Mouse (Mus musculus): ENCODE results near the gene Foxg1. TPM values are rescaled to one million over a fixed set of nuclear protein-coding genes. Genes with fewer than 3 reads are reported as not detected.

The Foxg1 gene
- polyA plus RNA-seq, 1 experiment from 2014 or later, result not detected

DNA sequence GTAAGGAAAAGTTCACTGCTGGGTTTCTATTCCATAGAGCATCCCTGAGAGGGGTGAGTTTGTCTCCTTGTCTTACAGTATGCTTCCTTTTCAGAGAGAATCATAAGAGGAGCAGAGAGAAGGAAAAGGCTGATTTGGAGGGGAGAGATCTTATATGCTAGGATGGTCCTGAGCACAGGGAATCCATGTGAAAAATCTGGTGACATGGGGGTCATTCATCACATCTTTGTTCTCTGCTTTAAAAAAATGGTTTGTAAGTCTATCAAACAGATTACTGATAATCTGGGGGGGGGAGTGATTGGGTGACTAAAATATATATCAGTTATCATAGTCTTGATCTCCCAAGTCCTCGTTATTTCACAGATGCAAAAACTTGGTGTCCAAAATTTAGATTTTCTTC lies 14.3 kb downstream of the Foxg1 start:
- ATAC-seq (ENCODE audit: insufficient number of reproducible peaks, insufficient read depth, low FRiP score, low TSS enrichment, low read depth), result no peak
- no peak overlapping the region for H3K9ac ChIP-seq (replicated peaks)
- H3K4me3 ChIP-seq (replicated peaks), result no peak overlapping the region
- peaks cover 6% of the 10 kb centered on the region for H3K4me1 ChIP-seq (replicated peaks)
- H3K9me3 ChIP-seq, result no peaks in the 10 kb centered on the region
- H3K36me3 ChIP-seq, result no peaks in the 10 kb centered on the region
- 46% methylated on average over 1 of the region's 1 CpGs for WGBS
- no peak overlapping the region for H3K4me2 ChIP-seq
- no peak overlapping the region for H3K27ac ChIP-seq
- peaks cover 68% of the 10 kb centered on the region for H3K27me3 ChIP-seq

- ATAC-seq (ENCODE audit: insufficient number of reproducible peaks, insufficient read depth, low FRiP score, low TSS enrichment, low read depth), result no peak
- Histone ChIP-seq H3K27ac (no peak overlapping the region), H3K36me3 (no peaks in the 10 kb centered on the region), H3K4me3 (replicated peaks) (no peak overlapping the region), H3K4me1 (replicated peaks) (peaks cover 6% of the 10 kb centered on the region), H3K27me3 (peaks cover 62% of the 10 kb centered on the region), H3K9me3 (no peaks in the 10 kb centered on the region), H3K4me2 (no peak overlapping the region), H3K9ac (replicated peaks) (no peak overlapping the region)
- 26% methylated on average over 4 of the region's 4 CpGs for WGBS
These were observed 15.1 kb downstream of the Foxg1 start for GRCm38 (mm10) chr12:49397443-49398162.

DNA sequence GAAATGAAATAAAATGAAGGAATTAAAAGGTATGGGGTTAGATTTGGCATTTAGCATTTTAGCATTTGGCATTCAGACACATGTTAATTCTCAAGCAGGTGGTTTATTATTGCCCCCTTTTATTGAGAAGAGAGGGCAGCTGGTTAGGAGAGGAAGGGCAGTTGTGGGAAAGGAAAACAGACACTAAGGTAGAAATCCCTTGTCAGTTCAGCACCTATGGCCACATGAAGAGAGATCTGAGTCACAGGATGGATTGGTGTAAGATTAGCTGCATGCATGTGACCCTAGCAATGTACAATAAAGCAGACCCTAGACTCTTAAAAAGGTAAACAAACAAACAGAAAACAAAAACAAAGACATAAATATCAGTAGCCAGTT lies 15.7 kb downstream of the Foxg1 start:
- H3K4me2 ChIP-seq, result no peak overlapping the region
- H3K4me3 ChIP-seq (replicated peaks), result no peak overlapping the region
- H3K9ac ChIP-seq (replicated peaks), result no peak overlapping the region
- no peaks in the 10 kb centered on the region for H3K9me3 ChIP-seq
- no peak for ATAC-seq (ENCODE audit: insufficient number of reproducible peaks, insufficient read depth, low FRiP score, low TSS enrichment, low read depth)
- no peaks in the 10 kb centered on the region for H3K36me3 ChIP-seq
- peaks cover 63% of the 10 kb centered on the region for H3K27me3 ChIP-seq
- H3K4me1 ChIP-seq (replicated peaks), result peaks cover 6% of the 10 kb centered on the region
- no peak overlapping the region for H3K27ac ChIP-seq

GRCm38 (mm10) chr12:49398636-49399035 lies 16.2 kb downstream of the Foxg1 start:
- no peaks in the 10 kb centered on the region for H3K36me3 ChIP-seq
- no peaks in the 10 kb centered on the region for H3K9me3 ChIP-seq
- ATAC-seq (ENCODE audit: insufficient number of reproducible peaks, insufficient read depth, low FRiP score, low TSS enrichment, low read depth), result no peak
- H3K4me3 ChIP-seq (replicated peaks), result no peak overlapping the region
- peaks cover 65% of the 10 kb centered on the region for H3K27me3 ChIP-seq
- H3K9ac ChIP-seq (replicated peaks), result no peak overlapping the region
- 17% methylated on average over 3 of the region's 3 CpGs for WGBS
- no peak overlapping the region for H3K27ac ChIP-seq
- H3K4me2 ChIP-seq, result no peak overlapping the region
- peaks cover 6% of the 10 kb centered on the region for H3K4me1 ChIP-seq (replicated peaks)

DNA sequence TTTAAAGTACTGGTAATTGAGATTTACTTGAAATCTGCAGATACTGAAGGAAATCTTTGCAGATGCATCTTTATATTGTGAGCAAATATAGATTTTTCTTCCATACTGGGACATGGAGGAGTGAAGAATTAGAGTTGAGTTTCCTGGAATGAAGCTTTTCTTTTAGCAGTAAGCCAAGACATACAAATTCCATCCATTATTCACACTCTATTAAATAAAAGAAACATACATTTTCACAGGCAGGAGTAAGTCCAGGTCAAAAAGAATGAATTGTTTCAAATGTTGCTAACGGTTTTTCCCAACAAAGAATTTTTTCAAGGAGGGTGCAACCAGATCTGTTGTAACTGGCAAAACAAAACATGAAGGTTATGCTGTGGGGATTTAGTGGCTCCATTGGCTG lies 17.2 kb downstream of the Foxg1 start:
- H3K4me2 ChIP-seq, result no peak overlapping the region
- no peak overlapping the region for H3K27ac ChIP-seq
- peaks cover 6% of the 10 kb centered on the region for H3K4me1 ChIP-seq (replicated peaks)
- no peaks in the 10 kb centered on the region for H3K36me3 ChIP-seq
- 2% methylated on average over 1 of the region's 1 CpGs for WGBS
- H3K9ac ChIP-seq (replicated peaks), result no peak overlapping the region
- H3K4me3 ChIP-seq (replicated peaks), result no peak overlapping the region
- ATAC-seq (ENCODE audit: insufficient number of reproducible peaks, insufficient read depth, low FRiP score, low TSS enrichment, low read depth), result no peak
- no peaks in the 10 kb centered on the region for H3K9me3 ChIP-seq
- H3K27me3 ChIP-seq, result peaks cover 60% of the 10 kb centered on the region

DNA sequence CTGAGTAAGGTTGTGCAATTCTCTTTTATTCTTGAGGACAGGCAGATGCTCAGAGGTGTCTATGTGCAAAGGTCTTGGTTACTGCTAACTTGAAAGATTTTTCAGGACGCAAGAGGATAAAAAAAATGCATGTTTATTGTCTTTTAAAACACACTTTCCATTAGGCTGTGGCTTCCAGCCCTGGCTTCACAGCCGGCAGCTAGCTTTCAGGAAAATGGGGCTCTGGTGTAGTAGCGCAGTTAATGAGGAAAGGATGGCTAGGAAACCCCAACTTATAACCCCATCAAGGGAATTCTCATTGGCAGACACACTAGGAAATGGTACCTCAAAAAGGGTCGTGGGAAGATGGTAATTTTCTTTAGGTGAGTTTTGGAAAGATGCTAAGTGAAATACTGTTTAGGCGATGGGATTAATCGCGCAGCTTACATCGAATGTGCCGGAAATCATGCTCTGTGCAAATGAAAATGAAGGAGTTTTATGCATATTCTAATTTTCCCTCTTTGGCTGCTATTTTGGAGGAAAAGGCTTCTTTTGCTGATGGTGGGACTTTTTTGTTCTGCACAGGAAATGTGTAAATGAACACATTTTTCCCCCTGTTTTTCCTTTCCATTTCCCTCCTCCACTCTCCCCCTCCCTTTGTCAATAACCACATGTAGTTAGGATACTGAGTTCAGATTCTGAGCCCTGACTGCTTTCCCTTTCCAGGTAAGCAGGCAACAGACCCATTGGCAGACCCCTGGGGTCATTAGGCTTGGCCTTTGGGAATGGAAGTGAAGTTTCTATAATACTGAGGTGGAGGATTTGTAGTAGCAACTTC lies 17.8 kb downstream of the Foxg1 start:
- H3K36me3 ChIP-seq, result no peaks in the 10 kb centered on the region
- no peaks in the 10 kb centered on the region for H3K9me3 ChIP-seq
- no peak for ATAC-seq (ENCODE audit: insufficient number of reproducible peaks, insufficient read depth, low FRiP score, low TSS enrichment, low read depth)
- H3K4me1 ChIP-seq (replicated peaks), result peaks cover 6% of the 10 kb centered on the region
- H3K9ac ChIP-seq (replicated peaks), result no peak overlapping the region
- no peak overlapping the region for H3K4me3 ChIP-seq (replicated peaks)
- no peak overlapping the region for H3K4me2 ChIP-seq
- no peak overlapping the region for H3K27ac ChIP-seq
- WGBS, result 4% methylated on average over 9 of the region's 9 CpGs
- H3K27me3 ChIP-seq, result peaks cover 57% of the 10 kb centered on the region

DNA sequence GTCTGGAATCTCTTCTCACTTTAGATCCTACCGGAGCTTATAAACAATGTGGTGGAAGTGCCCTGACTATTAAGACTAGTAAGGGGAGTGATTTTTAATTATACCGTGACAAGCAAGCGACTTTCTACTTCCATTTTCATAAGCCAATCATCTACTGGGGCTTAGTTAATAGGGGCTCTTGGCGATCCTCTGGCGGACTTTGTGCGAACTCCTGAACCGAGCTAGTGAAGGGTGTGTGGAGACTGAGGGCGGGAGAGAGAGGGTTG lies 18.3 kb downstream of the Foxg1 start:
- no peak overlapping the region for H3K9ac ChIP-seq (replicated peaks)
- peak overlapping the region; percentile 45 for H3K4me3 ChIP-seq (replicated peaks)
- H3K27ac ChIP-seq, result no peak overlapping the region
- under 1% methylated on average over 8 of the region's 8 CpGs for WGBS
- no peaks in the 10 kb centered on the region for H3K9me3 ChIP-seq
- peak; percentile 52; the same call in 1 of the 2 replicates for ATAC-seq (ENCODE audit: insufficient number of reproducible peaks, insufficient read depth, low FRiP score, low TSS enrichment, low read depth)
- peaks cover 55% of the 10 kb centered on the region for H3K27me3 ChIP-seq
- peak overlapping the region; percentile 82 for H3K4me2 ChIP-seq
- H3K36me3 ChIP-seq, result no peaks in the 10 kb centered on the region
- peaks cover 6% of the 10 kb centered on the region for H3K4me1 ChIP-seq (replicated peaks)

- H3K4me2 ChIP-seq, result peak overlapping the region; percentile 82
- no peak overlapping the region; the same call in 1 of the 2 replicates for H3K9ac ChIP-seq (replicated peaks)
- peaks cover 6% of the 10 kb centered on the region for H3K4me1 ChIP-seq (replicated peaks)
- under 1% methylated on average over 68 of the region's 68 CpGs for WGBS
- no peaks in the 10 kb centered on the region for H3K36me3 ChIP-seq
- peak; percentile 47; the same call in 1 of the 2 replicates for ATAC-seq (ENCODE audit: insufficient number of reproducible peaks, insufficient read depth, low FRiP score, low TSS enrichment, low read depth)
- peaks cover 55% of the 10 kb centered on the region for H3K27me3 ChIP-seq
- peak overlapping the region; percentile 45 for H3K4me3 ChIP-seq (replicated peaks)
- no peaks in the 10 kb centered on the region for H3K9me3 ChIP-seq
- no peak overlapping the region for H3K27ac ChIP-seq
These were observed 18.8 kb downstream of the Foxg1 start for GRCm38 (mm10) chr12:49401119-49401795.

GRCm38 (mm10) chr12:49401796-49402130 lies 19.3 kb downstream of the Foxg1 start:
- peaks cover 53% of the 10 kb centered on the region for H3K27me3 ChIP-seq
- no peak overlapping the region for H3K27ac ChIP-seq
- 0% methylated on average over 5 of the region's 5 CpGs for WGBS
- H3K9me3 ChIP-seq, result no peaks in the 10 kb centered on the region
- peaks cover 6% of the 10 kb centered on the region for H3K4me1 ChIP-seq (replicated peaks)
- H3K4me3 ChIP-seq (replicated peaks), result peak overlapping the region; percentile 45
- peak overlapping the region; percentile 82 for H3K4me2 ChIP-seq
- ATAC-seq (ENCODE audit: insufficient number of reproducible peaks, insufficient read depth, low FRiP score, low TSS enrichment, low read depth), result no peak
- no peaks in the 10 kb centered on the region for H3K36me3 ChIP-seq
- H3K9ac ChIP-seq (replicated peaks), result no peak overlapping the region

DNA sequence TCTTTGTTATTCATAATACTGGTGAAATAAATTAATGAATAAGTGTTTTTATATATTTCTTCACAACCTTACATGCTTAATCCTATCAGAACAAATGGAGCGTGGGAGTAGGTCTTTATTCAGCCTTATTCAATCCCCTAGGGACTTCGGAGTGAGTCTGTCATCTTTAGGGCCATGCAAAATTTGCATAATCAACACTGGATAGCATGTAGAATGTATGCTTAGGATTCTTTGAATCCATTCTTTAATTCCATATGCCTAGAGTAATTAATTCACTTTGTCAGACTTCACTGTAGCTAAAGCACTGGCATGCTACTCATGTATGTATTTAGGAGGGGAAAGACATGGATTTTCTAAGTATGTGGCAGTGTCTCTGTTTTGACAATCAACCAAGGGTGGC lies 27.4 kb downstream of the Foxg1 start:
- Histone ChIP-seq H3K27ac (no peak overlapping the region), H3K4me3 (replicated peaks) (no peak overlapping the region), H3K4me1 (replicated peaks) (no peaks in the 10 kb centered on the region), H3K4me2 (no peak overlapping the region), H3K27me3 (peaks cover 11% of the 10 kb centered on the region), H3K9ac (replicated peaks) (no peak overlapping the region), H3K36me3 (no peaks in the 10 kb centered on the region), H3K9me3 (no peaks in the 10 kb centered on the region)
- WGBS, result 78% methylated on average over 2 of the region's 2 CpGs
- ATAC-seq (ENCODE audit: insufficient number of reproducible peaks, insufficient read depth, low FRiP score, low TSS enrichment, low read depth), result no peak

GRCm38 (mm10) chr12:49417963-49418362 lies 35.5 kb downstream of the Foxg1 start:
- Histone ChIP-seq H3K9me3 (no peaks in the 10 kb centered on the region), H3K9ac (replicated peaks) (no peak overlapping the region), H3K4me3 (replicated peaks) (no peak overlapping the region), H3K27me3 (no peaks in the 10 kb centered on the region), H3K4me2 (no peak overlapping the region), H3K36me3 (no peaks in the 10 kb centered on the region), H3K4me1 (replicated peaks) (no peaks in the 10 kb centered on the region), H3K27ac (no peak overlapping the region)
- ATAC-seq (ENCODE audit: insufficient number of reproducible peaks, insufficient read depth, low FRiP score, low TSS enrichment, low read depth), result no peak
- WGBS, result 68% methylated on average over 3 of the region's 3 CpGs

Data from limb, embryonic 12.5 days (tissue).